Mouse (Mus musculus): ENCODE results near the gene Mmrn2. TPM values are rescaled to one million over a fixed set of nuclear protein-coding genes. Genes with fewer than 3 reads are reported as not detected.

Gene Mmrn2
- polyA plus RNA-seq, 1 experiment from 2014 or later = 7.1 TPM

DNA sequence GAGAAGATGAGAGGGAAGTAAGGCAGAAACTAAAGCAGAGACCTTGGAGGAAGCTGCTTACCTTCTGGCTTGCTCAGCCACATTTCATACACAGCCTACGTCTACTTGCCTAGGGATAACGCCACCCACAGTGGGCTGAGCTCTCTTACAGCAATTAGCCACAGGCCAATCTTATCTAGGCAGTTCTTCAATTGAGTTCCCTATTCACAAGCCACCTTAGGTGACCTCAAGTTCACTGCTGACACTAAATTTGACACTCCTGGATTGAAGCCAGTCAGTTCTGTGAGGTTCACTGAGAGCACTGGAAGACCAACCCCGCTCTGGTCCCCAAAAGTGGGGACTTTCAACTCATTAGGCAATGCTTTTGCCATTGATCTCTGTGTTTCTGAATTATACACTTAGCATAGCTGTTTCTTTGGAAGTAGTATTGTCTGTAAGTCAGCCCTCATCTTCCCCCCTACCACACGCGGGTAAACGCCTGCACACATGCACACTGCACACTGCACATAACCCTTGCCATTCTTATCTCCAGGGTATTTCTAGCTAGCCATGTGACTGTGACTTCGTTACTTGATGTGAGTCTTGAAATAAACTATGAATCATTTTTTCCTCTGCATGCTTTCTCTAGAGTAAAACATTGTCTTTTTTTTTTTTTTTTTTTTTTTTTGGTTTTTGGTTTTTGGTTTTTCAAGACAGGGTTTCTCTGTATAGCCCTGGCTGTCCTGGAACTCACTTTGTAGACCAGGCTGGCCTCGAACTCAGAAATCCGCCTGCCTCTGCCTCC is 7.8 kb downstream of the Mmrn2 start:
- H3K4me3 ChIP-seq (ENCODE audit: low read length) = no peak overlapping the region
- no peaks in the 10 kb centered on the region for H3K36me3 ChIP-seq (ENCODE audit: control insufficient read depth, insufficient read depth, low read length)
- H3K27ac ChIP-seq (ENCODE audit: low read length) = no peak overlapping the region
- WGBS = 92% methylated on average over 9 of the region's 9 CpGs
- H3K27me3 ChIP-seq (replicated peaks; ENCODE audit: control insufficient read depth, insufficient read depth, low read length) = no peaks in the 10 kb centered on the region
- no peaks in the 10 kb centered on the region for H3K9me3 ChIP-seq (ENCODE audit: control insufficient read depth, low read length)
- H3K4me2 ChIP-seq (ENCODE audit: low read depth, low read length) = no peak overlapping the region
- no peak overlapping the region for H3K9ac ChIP-seq (ENCODE audit: low read depth, low read length)
- H3K4me1 ChIP-seq (ENCODE audit: control insufficient read depth, insufficient read depth, low read length) = peaks cover 8% of the 10 kb centered on the region; the same call in 1 of the 2 replicates
- ATAC-seq = no peak

DNA sequence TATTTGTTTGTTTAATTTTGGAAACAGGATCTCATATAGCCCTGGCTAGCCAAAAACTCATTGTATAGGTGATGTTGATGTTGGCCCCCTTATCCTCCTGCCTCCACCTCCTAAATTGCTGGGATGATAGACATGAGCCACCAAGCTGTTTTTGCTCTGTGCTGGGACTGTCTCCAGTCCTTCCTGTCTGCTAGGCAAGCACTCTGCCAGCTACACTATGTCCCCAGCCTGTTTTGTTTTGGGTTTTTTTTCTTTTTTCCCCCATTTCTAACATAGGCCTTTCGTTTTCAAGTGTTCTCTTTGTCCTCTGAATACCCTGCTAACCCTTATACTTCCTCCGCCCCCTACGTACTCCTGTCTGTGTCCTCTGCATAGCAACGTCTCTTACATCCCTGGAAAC is 18.0 kb downstream of the Mmrn2 start:
- Histone ChIP-seq H3K4me3 (ENCODE audit: low read length) (no peak overlapping the region), H3K36me3 (ENCODE audit: control insufficient read depth, insufficient read depth, low read length) (no peaks in the 10 kb centered on the region), H3K4me1 (ENCODE audit: control insufficient read depth, insufficient read depth, low read length) (no peaks in the 10 kb centered on the region), H3K27ac (ENCODE audit: low read length) (no peak overlapping the region), H3K9me3 (ENCODE audit: control insufficient read depth, low read length) (no peaks in the 10 kb centered on the region), H3K9ac (ENCODE audit: low read depth, low read length) (no peak overlapping the region), H3K4me2 (ENCODE audit: low read depth, low read length) (no peak overlapping the region), H3K27me3 (replicated peaks; ENCODE audit: control insufficient read depth, insufficient read depth, low read length) (no peaks in the 10 kb centered on the region)
- no peak for ATAC-seq
- WGBS = 73% methylated on average over 4 of the region's 4 CpGs

DNA sequence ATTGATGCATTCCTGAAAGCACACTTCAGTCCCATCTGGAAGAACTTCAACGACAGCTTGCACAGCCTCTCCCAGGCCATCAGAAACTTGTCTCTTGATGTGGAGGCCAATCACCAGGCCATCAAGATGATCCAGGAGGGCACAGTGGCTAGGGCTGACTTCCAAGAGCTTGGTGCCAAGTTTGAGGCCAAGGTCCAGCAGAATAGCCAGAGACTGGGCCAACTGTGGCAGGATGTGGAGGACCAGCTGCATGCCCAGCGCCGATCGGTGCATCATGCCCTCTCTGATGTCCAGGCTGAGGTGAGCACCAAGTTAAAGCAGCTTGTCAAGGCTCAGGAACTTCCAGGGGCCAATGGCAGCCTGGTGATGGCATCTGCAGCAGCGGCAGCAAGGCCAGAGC is 22.6 kb downstream of the Mmrn2 start:
- ATAC-seq = no peak
- no peak overlapping the region for H3K4me3 ChIP-seq (ENCODE audit: low read length)
- WGBS = 94% methylated on average over 5 of the region's 5 CpGs
- H3K9ac ChIP-seq (ENCODE audit: low read depth, low read length) = no peak overlapping the region
- H3K27me3 ChIP-seq (replicated peaks; ENCODE audit: control insufficient read depth, insufficient read depth, low read length) = no peaks in the 10 kb centered on the region
- no peak overlapping the region for H3K27ac ChIP-seq (ENCODE audit: low read length)
- H3K9me3 ChIP-seq (ENCODE audit: control insufficient read depth, low read length) = no peaks in the 10 kb centered on the region
- H3K4me1 ChIP-seq (ENCODE audit: control insufficient read depth, insufficient read depth, low read length) = no peaks in the 10 kb centered on the region
- no peaks in the 10 kb centered on the region for H3K36me3 ChIP-seq (ENCODE audit: control insufficient read depth, insufficient read depth, low read length)
- no peak overlapping the region for H3K4me2 ChIP-seq (ENCODE audit: low read depth, low read length)

DNA sequence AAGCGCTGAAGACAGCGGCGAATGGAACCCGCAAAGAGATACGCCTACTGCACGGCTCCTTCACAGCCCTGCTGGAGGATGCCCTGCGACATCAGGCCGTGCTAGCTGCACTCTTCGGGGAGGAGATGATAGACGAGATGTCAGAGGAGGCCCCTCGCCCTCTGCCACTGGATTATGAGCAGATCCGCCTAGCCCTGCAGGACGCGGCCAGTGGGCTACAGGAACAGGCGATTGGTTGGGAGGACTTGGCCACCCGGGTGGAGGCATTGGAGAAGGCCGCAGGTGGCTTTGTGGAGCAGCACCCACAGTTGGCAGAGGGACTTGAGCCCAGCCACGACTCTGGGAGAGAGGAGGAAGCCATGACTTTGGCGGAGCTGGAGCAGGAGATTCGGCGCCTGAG is 23.6 kb downstream of the Mmrn2 start:
- Histone ChIP-seq H3K27ac (ENCODE audit: low read length) (no peak overlapping the region), H3K9ac (ENCODE audit: low read depth, low read length) (no peak overlapping the region), H3K27me3 (replicated peaks; ENCODE audit: control insufficient read depth, insufficient read depth, low read length) (no peaks in the 10 kb centered on the region), H3K4me1 (ENCODE audit: control insufficient read depth, insufficient read depth, low read length) (no peaks in the 10 kb centered on the region), H3K9me3 (ENCODE audit: control insufficient read depth, low read length) (no peaks in the 10 kb centered on the region), H3K4me3 (ENCODE audit: low read length) (no peak overlapping the region), H3K4me2 (ENCODE audit: low read depth, low read length) (no peak overlapping the region), H3K36me3 (ENCODE audit: control insufficient read depth, insufficient read depth, low read length) (no peaks in the 10 kb centered on the region)
- no peak; the same call in 1 of the 2 replicates for ATAC-seq
- WGBS = 91% methylated on average over 21 of the region's 21 CpGs

DNA sequence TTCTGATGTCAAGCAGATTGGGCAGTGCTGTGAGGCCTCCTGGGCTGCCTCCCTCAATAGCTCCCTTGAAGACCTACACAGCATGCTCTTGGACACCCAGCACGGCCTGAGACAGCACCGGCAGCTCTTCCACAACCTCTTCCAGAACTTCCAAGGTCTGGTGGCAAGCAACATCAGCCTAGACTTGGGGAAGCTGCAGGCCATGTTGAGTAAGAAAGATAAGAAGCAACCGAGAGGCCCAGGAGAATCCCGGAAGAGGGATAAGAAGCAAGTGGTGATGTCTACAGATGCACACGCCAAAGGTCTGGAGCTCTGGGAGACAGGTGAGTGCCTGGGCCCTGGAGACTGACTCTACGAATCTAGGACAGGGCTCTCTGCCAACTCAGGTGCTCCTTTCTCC is 24.0 kb downstream of the Mmrn2 start:
- no peak overlapping the region for H3K4me2 ChIP-seq (ENCODE audit: low read depth, low read length)
- H3K4me3 ChIP-seq (ENCODE audit: low read length) = no peak overlapping the region
- no peaks in the 10 kb centered on the region for H3K27me3 ChIP-seq (replicated peaks; ENCODE audit: control insufficient read depth, insufficient read depth, low read length)
- ATAC-seq = no peak
- H3K9me3 ChIP-seq (ENCODE audit: control insufficient read depth, low read length) = no peaks in the 10 kb centered on the region
- no peak overlapping the region for H3K9ac ChIP-seq (ENCODE audit: low read depth, low read length)
- H3K27ac ChIP-seq (ENCODE audit: low read length) = no peak overlapping the region
- H3K4me1 ChIP-seq (ENCODE audit: control insufficient read depth, insufficient read depth, low read length) = no peaks in the 10 kb centered on the region
- WGBS = 99% methylated on average over 6 of the region's 6 CpGs
- H3K36me3 ChIP-seq (ENCODE audit: control insufficient read depth, insufficient read depth, low read length) = no peaks in the 10 kb centered on the region

DNA sequence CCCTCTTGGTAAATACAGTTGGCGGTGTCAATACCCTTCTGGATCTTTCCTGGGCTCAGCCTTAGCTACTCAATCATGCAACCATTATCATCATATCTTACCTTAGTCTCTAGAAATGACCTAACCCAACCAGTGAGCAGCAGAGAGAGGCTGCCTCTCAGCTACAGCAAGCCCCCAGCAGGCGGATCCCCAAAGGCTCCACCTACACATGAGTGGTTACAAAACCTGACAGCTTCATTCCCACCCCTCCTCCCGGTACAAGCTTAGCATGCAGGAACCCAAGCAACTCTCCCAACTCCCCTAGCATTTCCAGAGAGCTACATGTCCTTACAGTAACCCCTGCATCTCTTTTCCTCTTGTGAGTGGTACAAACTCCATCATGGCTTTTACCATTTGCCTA is 24.8 kb downstream of the Mmrn2 start:
- ATAC-seq = no peak
- Histone ChIP-seq H3K4me2 (ENCODE audit: low read depth, low read length) (no peak overlapping the region), H3K36me3 (ENCODE audit: control insufficient read depth, insufficient read depth, low read length) (no peaks in the 10 kb centered on the region), H3K4me1 (ENCODE audit: control insufficient read depth, insufficient read depth, low read length) (no peaks in the 10 kb centered on the region), H3K27ac (ENCODE audit: low read length) (no peak overlapping the region), H3K4me3 (ENCODE audit: low read length) (no peak overlapping the region), H3K27me3 (replicated peaks; ENCODE audit: control insufficient read depth, insufficient read depth, low read length) (no peaks in the 10 kb centered on the region), H3K9ac (ENCODE audit: low read depth, low read length) (no peak overlapping the region), H3K9me3 (ENCODE audit: control insufficient read depth, low read length) (no peaks in the 10 kb centered on the region)
- WGBS = 91% methylated on average over 3 of the region's 3 CpGs

DNA sequence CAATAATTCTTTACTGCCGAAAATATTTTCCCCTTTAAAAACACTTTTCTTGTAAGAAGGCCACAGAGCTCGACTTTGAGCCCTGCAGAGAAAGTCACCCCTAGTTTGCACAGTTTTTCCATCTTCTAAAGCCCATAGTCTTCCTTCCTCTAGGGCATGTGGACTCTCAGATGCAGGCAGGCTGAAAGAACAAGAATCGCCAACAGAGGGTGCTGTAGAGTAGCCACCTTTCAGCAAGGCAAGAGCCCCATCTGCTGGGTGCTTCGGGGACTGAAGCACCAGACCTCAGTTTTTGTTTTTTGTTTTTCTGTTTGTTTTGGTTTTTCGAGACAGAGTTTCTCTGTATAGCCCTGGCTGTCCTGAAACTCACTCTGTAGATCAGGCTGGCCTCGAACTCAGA is 25.9 kb downstream of the Mmrn2 start:
- H3K4me3 ChIP-seq (ENCODE audit: low read length) = no peak overlapping the region
- H3K9me3 ChIP-seq (ENCODE audit: control insufficient read depth, low read length) = no peaks in the 10 kb centered on the region
- no peak overlapping the region for H3K4me2 ChIP-seq (ENCODE audit: low read depth, low read length)
- H3K27ac ChIP-seq (ENCODE audit: low read length) = no peak overlapping the region
- ATAC-seq = no peak
- H3K36me3 ChIP-seq (ENCODE audit: control insufficient read depth, insufficient read depth, low read length) = no peaks in the 10 kb centered on the region
- no peaks in the 10 kb centered on the region for H3K27me3 ChIP-seq (replicated peaks; ENCODE audit: control insufficient read depth, insufficient read depth, low read length)
- no peak overlapping the region for H3K9ac ChIP-seq (ENCODE audit: low read depth, low read length)
- 55% methylated on average over 6 of the region's 6 CpGs for WGBS
- no peaks in the 10 kb centered on the region for H3K4me1 ChIP-seq (ENCODE audit: control insufficient read depth, insufficient read depth, low read length)

DNA sequence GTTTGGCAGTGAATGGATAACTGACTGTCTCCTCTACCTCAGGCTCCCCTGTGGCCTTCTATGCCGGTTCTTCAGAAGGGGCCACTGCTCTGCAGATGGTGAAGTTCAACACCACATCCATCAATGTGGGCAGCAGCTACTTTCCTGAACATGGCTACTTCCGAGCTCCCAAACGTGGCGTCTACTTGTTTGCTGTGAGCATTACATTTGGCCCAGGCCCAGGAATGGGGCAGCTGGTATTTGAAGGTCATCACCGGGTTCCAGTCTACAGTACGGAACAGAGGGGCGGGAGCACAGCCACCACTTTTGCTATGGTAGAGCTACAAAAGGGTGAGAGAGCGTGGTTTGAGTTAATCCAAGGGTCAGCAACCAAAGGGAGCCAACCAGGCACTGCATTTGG is 27.6 kb downstream of the Mmrn2 start:
- 0 out of 2 replicates have a peak, but pooled peaks have one; percentile 29 for ATAC-seq
- no peaks in the 10 kb centered on the region for H3K4me1 ChIP-seq (ENCODE audit: control insufficient read depth, insufficient read depth, low read length)
- H3K4me3 ChIP-seq (ENCODE audit: low read length) = no peak overlapping the region
- no peak overlapping the region for H3K27ac ChIP-seq (ENCODE audit: low read length)
- no peak overlapping the region for H3K4me2 ChIP-seq (ENCODE audit: low read depth, low read length)
- H3K27me3 ChIP-seq (replicated peaks; ENCODE audit: control insufficient read depth, insufficient read depth, low read length) = no peaks in the 10 kb centered on the region
- no peaks in the 10 kb centered on the region for H3K36me3 ChIP-seq (ENCODE audit: control insufficient read depth, insufficient read depth, low read length)
- H3K9me3 ChIP-seq (ENCODE audit: control insufficient read depth, low read length) = no peaks in the 10 kb centered on the region
- H3K9ac ChIP-seq (ENCODE audit: low read depth, low read length) = no peak overlapping the region
- WGBS = 76% methylated on average over 8 of the region's 8 CpGs

DNA sequence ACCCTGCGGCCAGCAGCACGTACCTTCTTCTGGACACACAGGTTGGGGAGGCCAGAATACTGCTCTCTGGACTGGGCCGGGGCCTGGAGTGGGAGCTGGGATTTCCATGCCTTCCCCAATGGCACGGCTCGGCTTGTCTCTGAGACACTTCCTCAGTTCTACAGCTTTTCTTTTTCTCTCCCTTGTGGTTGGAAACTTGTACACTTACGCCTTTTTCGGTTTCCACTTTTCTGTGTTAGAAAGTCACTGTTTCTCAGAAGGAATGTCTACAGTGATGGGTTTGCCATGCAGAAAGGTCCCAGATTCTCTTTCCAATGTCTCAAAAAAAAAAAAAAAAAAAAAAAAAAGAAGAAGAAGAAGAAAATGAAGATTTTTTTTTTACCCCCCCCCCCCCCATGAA is 28.2 kb downstream of the Mmrn2 start:
- WGBS = 95% methylated on average over 7 of the region's 7 CpGs

DNA sequence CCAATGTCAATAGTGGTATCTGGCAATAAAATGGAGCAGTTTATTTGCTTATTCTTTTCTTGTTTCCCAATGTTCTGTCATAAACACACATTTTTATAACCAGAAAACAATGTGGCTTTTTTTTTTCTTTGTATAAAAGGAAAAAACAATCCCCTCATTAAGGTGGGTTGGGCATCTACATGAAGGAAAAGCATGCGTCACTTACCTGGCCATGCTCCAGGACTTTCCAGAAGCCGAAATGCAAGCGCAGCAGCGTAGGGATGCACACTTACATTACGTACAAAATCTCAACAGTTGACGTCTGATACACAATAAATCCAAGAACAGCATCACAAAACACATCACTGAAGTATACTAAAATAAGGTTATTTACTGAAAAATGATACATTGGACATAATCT is 35.5 kb downstream of the Mmrn2 start:
- WGBS = 91% methylated on average over 6 of the region's 6 CpGs
- Histone ChIP-seq H3K27me3 (replicated peaks; ENCODE audit: control insufficient read depth, insufficient read depth, low read length) (no peaks in the 10 kb centered on the region), H3K4me2 (ENCODE audit: low read depth, low read length) (no peak overlapping the region), H3K9me3 (ENCODE audit: control insufficient read depth, low read length) (no peaks in the 10 kb centered on the region), H3K27ac (ENCODE audit: low read length) (no peak overlapping the region), H3K36me3 (ENCODE audit: control insufficient read depth, insufficient read depth, low read length) (peaks cover 20% of the 10 kb centered on the region; the same call in 1 of the 2 replicates), H3K4me1 (ENCODE audit: control insufficient read depth, insufficient read depth, low read length) (no peaks in the 10 kb centered on the region), H3K9ac (ENCODE audit: low read depth, low read length) (no peak overlapping the region), H3K4me3 (ENCODE audit: low read length) (no peak overlapping the region)
- no peak for ATAC-seq

More for the DNA sequence above, 28.2 kb downstream of the Mmrn2 start:
- Histone ChIP-seq H3K36me3 (ENCODE audit: control insufficient read depth, insufficient read depth, low read length) (peaks cover 5% of the 10 kb centered on the region; the same call in 1 of the 2 replicates), H3K4me3 (ENCODE audit: low read length) (no peak overlapping the region), H3K9me3 (ENCODE audit: control insufficient read depth, low read length) (no peaks in the 10 kb centered on the region), H3K4me1 (ENCODE audit: control insufficient read depth, insufficient read depth, low read length) (no peaks in the 10 kb centered on the region), H3K9ac (ENCODE audit: low read depth, low read length) (no peak overlapping the region), H3K4me2 (ENCODE audit: low read depth, low read length) (no peak overlapping the region), H3K27me3 (replicated peaks; ENCODE audit: control insufficient read depth, insufficient read depth, low read length) (no peaks in the 10 kb centered on the region), H3K27ac (ENCODE audit: low read length) (no peak overlapping the region)
- ATAC-seq = no peak

All from intestine, embryonic 16.5 days (tissue).